Mouse (Mus musculus): ENCODE results near the gene Hectd4. TPM values are rescaled to one million over a fixed set of nuclear protein-coding genes. Genes with fewer than 3 reads are reported as not detected.
"Not testable (repeated sequence)": the region's sequence is repeated elsewhere in the genome, so short reads cannot be mapped to it uniquely, and the experiment has no call there.

Hectd4 gene
- total RNA-seq, 1 experiment from 2014 or later, result 13.5 TPM

GRCm38 (mm10) chr5:121361696-121362095 is 141.7 kb downstream of the Hectd4 start:
- ATAC-seq (replicated peaks in 1 of 2; ENCODE audit: insufficient read depth in 1 of 2, low FRiP score in 2 of 2, low TSS enrichment in 1 of 2, low read depth in 1 of 2, poor library complexity in 2 of 2, severe bottlenecking in 2 of 2), result no peak

- no peak for ATAC-seq (replicated peaks in 1 of 2; ENCODE audit: insufficient read depth in 1 of 2, low FRiP score in 2 of 2, low TSS enrichment in 1 of 2, low read depth in 1 of 2, poor library complexity in 2 of 2, severe bottlenecking in 2 of 2)
Observed at GRCm38 (mm10) chr5:121363441-121363840, 143.4 kb downstream of the Hectd4 start.

GRCm38 (mm10) chr5:121366449-121367225 is 146.6 kb downstream of the Hectd4 start:
- no peak for ATAC-seq (replicated peaks in 1 of 2; ENCODE audit: insufficient read depth in 1 of 2, low FRiP score in 2 of 2, low TSS enrichment in 1 of 2, low read depth in 1 of 2, poor library complexity in 2 of 2, severe bottlenecking in 2 of 2)

DNA sequence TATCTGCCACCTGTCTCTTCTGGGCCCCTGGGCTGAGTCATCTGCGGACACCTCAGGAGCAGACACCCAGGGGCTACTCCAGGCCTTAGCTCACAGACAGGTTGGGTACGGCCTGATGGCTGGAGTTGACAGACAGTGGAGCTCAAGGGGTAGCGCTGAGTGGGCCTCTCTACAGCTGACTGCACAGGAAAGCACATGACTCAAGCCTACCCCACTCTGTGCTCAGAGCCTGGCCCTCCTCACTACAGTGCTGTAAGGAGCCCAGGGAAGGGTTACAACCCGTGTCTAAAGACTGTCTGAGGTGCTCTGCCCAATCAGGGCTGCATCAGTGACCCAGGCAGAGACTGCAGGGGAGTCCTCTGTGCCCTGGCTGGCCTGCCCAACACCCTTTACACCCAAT is 147.2 kb downstream of the Hectd4 start:
- ATAC-seq (replicated peaks in 1 of 2; ENCODE audit: insufficient read depth in 1 of 2, low FRiP score in 2 of 2, low TSS enrichment in 1 of 2, low read depth in 1 of 2, poor library complexity in 2 of 2, severe bottlenecking in 2 of 2), result no peak

DNA sequence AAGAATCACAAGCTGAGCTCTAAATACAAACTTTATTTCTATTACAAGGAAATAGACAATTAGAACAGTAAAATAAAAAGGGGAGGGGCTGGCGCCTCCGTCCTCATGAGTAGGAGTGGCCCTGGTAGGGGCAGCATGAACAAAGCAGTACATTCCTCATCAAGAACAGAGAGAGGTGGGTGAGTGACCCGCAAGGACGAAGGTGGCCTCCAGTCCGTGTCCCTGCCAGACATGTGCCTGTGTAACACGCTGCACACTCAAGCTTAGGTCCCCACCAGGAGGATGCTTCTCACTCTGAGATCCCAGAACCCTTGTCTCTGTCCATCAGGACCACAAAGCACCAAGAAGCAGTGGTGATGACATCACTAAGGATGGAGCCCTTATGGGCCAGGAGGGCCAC is 151.7 kb downstream of the Hectd4 start:
- ATAC-seq (replicated peaks in 1 of 2; ENCODE audit: insufficient read depth in 1 of 2, low FRiP score in 2 of 2, low TSS enrichment in 1 of 2, low read depth in 1 of 2, poor library complexity in 2 of 2, severe bottlenecking in 2 of 2), result no peak

DNA sequence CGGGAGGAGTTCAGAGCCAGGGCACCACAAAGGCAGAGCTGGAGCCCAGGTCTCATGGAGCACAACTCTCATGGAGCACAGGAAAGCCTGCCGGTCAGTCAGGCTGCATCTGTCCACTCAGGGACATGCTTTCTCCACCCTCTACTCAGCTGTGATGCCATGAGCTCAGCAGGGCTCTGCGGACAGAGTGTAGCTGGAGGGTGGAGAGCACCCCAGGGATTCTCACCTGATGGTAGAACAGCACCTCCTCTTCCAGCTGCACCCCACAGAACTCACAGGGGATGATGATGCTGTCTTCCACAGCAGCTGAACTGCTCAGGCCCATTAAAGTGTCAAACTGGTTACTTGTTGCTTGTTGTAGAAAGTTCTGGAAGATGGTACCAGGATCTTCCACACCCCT is 154.8 kb downstream of the Hectd4 start:
- no peak for ATAC-seq (replicated peaks in 1 of 2; ENCODE audit: insufficient read depth in 1 of 2, low FRiP score in 2 of 2, low TSS enrichment in 1 of 2, low read depth in 1 of 2, poor library complexity in 2 of 2, severe bottlenecking in 2 of 2)

DNA sequence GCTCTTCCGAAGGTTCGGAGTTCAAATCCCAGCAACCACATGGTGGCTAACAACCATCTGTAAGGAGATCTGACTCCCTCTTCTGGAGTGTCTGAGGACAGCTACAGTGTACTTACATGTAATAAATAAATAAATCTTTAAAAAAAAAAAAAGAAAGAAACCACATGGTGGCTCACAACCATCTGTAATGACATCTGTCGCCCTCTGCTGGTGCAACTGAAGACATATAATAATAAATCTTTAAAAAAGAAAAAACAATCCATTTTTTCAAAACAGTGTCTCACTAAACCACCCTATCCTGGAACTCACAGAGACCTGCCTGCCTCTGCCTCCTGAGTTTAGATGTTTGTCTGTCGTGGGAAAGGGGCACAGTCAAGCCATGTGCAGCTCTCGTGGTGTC is 157.0 kb downstream of the Hectd4 start:
- ATAC-seq (replicated peaks in 1 of 2; ENCODE audit: insufficient read depth in 1 of 2, low FRiP score in 2 of 2, low TSS enrichment in 1 of 2, low read depth in 1 of 2, poor library complexity in 2 of 2, severe bottlenecking in 2 of 2), result not testable (repeated sequence)

- ATAC-seq (replicated peaks in 1 of 2; ENCODE audit: insufficient read depth in 1 of 2, low FRiP score in 2 of 2, low TSS enrichment in 1 of 2, low read depth in 1 of 2, poor library complexity in 2 of 2, severe bottlenecking in 2 of 2), result no peak
Observed at GRCm38 (mm10) chr5:121378678-121379256, 158.7 kb downstream of the Hectd4 start.

- ATAC-seq (replicated peaks in 1 of 2; ENCODE audit: insufficient read depth in 1 of 2, low FRiP score in 2 of 2, low TSS enrichment in 1 of 2, low read depth in 1 of 2, poor library complexity in 2 of 2, severe bottlenecking in 2 of 2), result no peak
Observed at GRCm38 (mm10) chr5:121380692-121381091, 160.7 kb downstream of the Hectd4 start.

- no peak for ATAC-seq (replicated peaks in 1 of 2; ENCODE audit: insufficient read depth in 1 of 2, low FRiP score in 2 of 2, low TSS enrichment in 1 of 2, low read depth in 1 of 2, poor library complexity in 2 of 2, severe bottlenecking in 2 of 2)
Observed at GRCm38 (mm10) chr5:121383857-121384756, 164.1 kb downstream of the Hectd4 start.

GRCm38 (mm10) chr5:121384757-121385460 is 164.9 kb downstream of the Hectd4 start:
- ATAC-seq (replicated peaks in 1 of 2; ENCODE audit: insufficient read depth in 1 of 2, low FRiP score in 2 of 2, low TSS enrichment in 1 of 2, low read depth in 1 of 2, poor library complexity in 2 of 2, severe bottlenecking in 2 of 2), result peak; percentile 8 to 14; a peak in 1 of 4 replicates

GRCm38 (mm10) chr5:121385461-121386119 is 165.6 kb downstream of the Hectd4 start, which contains the start of gene Trafd1:
TSS of gene Trafd1 (minus strand) at chr5:121385632.
- ATAC-seq (replicated peaks in 1 of 2; ENCODE audit: insufficient read depth in 1 of 2, low FRiP score in 2 of 2, low TSS enrichment in 1 of 2, low read depth in 1 of 2, poor library complexity in 2 of 2, severe bottlenecking in 2 of 2), result peak; percentile 96 to 97

DNA sequence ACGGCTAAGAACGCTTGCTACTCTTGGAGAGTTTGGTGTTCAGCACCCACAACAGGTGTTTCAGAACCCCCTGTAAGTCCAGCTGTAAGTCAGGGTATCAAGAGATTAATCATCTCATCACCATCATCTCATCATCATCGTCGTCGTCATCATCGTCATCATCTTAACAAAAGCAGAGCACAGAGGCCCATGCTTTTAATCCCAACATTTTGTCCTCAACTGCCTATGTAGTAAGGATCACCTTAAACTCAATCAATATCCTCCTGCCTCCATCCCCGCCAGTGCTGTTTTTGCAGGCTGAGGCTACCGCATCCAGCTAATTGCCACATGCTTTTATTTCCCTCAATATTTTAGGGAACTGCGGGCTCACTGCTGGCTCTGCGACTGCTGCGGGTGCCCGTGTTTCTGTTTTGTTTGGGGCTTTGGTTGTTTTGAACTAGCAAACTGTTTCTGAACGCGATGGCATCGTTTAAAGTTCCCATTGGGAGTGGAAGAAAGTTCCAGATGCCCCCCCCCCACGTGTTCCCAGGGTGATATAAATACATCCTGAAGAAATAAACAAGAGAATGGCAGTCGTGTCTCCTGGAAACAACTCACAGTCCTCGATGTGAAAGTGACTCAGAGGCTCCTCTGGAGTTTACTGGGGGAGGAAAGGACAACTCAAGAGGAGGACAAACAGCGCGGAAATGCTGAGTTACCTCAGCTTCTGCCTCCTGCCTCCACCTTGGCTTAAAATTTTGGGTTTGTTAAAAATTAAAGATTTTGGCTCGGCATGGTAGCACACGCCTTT is 166.3 kb downstream of the Hectd4 start:
- ATAC-seq (replicated peaks in 1 of 2; ENCODE audit: insufficient read depth in 1 of 2, low FRiP score in 2 of 2, low TSS enrichment in 1 of 2, low read depth in 1 of 2, poor library complexity in 2 of 2, severe bottlenecking in 2 of 2), result no peak

DNA sequence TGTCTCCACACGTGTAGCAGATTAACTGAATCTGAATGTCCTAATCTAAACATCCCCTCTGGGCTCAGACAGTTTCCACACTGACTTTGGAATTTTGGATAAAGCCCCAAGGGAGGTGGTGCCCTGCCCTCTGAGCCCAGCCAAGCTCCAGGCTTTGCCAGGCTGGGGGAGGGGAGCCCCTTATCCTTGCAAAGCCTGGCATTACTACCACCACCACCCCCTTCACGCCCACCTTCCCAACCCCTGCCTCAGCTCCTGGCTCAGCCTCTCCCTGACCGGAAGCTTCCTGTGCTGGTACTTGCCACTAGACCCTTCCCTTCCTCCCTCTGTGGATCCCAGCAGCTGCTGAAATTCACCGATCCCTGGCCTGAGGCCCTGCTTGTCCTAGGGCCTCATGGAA is 167.1 kb downstream of the Hectd4 start:
- no peak for ATAC-seq (replicated peaks in 1 of 2; ENCODE audit: insufficient read depth in 1 of 2, low FRiP score in 2 of 2, low TSS enrichment in 1 of 2, low read depth in 1 of 2, poor library complexity in 2 of 2, severe bottlenecking in 2 of 2)

GRCm38 (mm10) chr5:121389106-121389505 is 169.1 kb downstream of the Hectd4 start:
- ATAC-seq (replicated peaks in 1 of 2; ENCODE audit: insufficient read depth in 1 of 2, low FRiP score in 2 of 2, low TSS enrichment in 1 of 2, low read depth in 1 of 2, poor library complexity in 2 of 2, severe bottlenecking in 2 of 2), result no peak

DNA sequence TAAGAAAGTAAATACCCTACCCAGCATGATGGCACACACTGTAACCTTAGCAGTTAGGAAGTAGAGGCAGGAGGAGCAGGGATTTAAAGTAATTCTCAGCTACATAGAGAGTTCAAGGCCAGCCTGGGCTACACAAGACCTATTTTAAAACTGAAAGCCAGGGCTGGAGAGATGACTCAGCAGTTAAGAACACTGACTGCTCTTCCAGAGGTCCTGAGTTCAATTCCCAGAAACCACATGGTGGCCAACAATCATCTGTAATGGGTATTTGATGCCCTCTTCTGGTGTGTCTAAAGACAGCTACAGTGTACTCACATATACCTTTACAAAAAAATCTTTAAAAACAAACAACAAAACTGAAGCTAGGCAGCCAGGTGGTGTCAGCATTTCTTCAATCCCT is 169.7 kb downstream of the Hectd4 start:
- ATAC-seq (replicated peaks in 1 of 2; ENCODE audit: insufficient read depth in 1 of 2, low FRiP score in 2 of 2, low TSS enrichment in 1 of 2, low read depth in 1 of 2, poor library complexity in 2 of 2, severe bottlenecking in 2 of 2), result no peak

Measured in hematopoietic stem cell, adult 5-6 weeks (primary cell).